Mouse (Mus musculus): ENCODE measurements at regions not wholly inside any gene's neighbourhood (a gene's known extent, or its start where the extent isn't known, plus 50 kb on each side); places are given as distances from the start of the nearest gene placed in this dataset.
A peak's percentile ranks its signal among the peaks of the same experiment; 100 is the strongest.

DNA sequence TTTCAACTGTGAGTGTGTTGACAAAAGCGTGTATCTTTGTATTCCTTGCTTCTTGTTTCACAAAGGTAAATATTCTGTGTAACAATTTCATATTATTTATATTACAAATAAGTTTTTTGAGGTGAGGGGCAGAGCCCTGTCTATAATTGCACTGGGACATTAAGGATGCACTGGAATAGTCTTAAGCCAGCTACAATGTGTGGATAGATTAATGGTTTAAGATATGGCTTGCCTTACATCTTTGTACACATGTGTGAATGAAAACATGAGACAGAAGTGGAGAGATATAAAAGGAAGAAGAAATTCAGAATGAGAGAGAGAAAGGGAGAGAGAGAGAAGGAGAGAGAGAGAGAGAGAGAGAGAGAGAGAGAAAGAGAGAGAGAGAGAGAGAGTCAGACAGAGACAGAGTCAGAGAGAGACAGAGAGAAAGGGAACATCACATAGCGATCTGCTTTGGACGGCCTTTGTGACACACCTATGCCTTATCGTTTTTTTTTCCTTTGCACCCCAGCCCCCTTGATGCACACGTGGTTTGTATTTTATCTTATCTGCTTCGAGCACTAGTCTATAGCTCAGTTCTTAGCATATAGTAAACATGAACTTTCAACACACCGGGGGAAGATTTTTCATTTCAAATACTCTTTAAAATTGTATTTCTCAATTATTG is 136.3 kb downstream of the Bmp2 start:
- no peaks in the 10 kb centered on the region for H3K4me1 ChIP-seq (replicated peaks; ENCODE audit: control insufficient read depth, insufficient read depth, low read length)
- 35% methylated on average over 7 of the region's 7 CpGs for WGBS
- H3K27me3 ChIP-seq (replicated peaks; ENCODE audit: control insufficient read depth, insufficient read depth, low read length): no peaks in the 10 kb centered on the region
- no peaks in the 10 kb centered on the region for H3K9me3 ChIP-seq (ENCODE audit: control insufficient read depth)
- H3K4me3 ChIP-seq (ENCODE audit: low read depth, low read length): no peak overlapping the region
- no peak for TF ChIP-seq CTCF (IDR thresholded peaks at IDR 0.05; ENCODE audit: low read depth)
- no peak overlapping the region for H3K27ac ChIP-seq (ENCODE audit: low read depth, low read length)
- H3K9ac ChIP-seq (ENCODE audit: low read depth, low read length): no peak overlapping the region
- H3K4me2 ChIP-seq (replicated peaks; ENCODE audit: low read depth): peak overlapping the region; percentile 30
- ATAC-seq: no peak
- no peaks in the 10 kb centered on the region for H3K36me3 ChIP-seq (ENCODE audit: control insufficient read depth, insufficient read depth)

DNA sequence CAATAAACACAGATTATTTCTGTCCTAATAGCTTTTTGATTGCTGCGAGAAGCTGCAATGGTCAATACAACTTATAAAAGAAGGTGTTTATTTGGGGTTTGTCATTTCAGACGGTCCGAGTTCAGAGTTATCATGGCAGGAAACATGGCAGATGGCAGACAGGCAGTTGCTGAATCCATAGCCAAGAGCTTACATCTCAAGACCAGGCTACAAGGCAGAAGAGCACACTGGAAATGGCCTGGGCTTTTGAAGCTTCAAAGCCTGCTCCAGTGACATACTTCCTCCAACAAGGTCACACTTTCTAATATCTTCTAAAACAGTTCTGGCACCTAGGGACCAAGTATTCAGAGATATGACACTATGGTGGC is 136.8 kb downstream of the Bmp2 start:
- ATAC-seq: no peak
- no peaks in the 10 kb centered on the region for H3K27me3 ChIP-seq (replicated peaks; ENCODE audit: control insufficient read depth, insufficient read depth, low read length)
- TF ChIP-seq CTCF (IDR thresholded peaks at IDR 0.05; ENCODE audit: low read depth): no peak
- H3K9me3 ChIP-seq (ENCODE audit: control insufficient read depth): no peaks in the 10 kb centered on the region
- H3K27ac ChIP-seq (ENCODE audit: low read depth, low read length): no peak overlapping the region
- H3K4me3 ChIP-seq (ENCODE audit: low read depth, low read length): no peak overlapping the region
- no peaks in the 10 kb centered on the region for H3K36me3 ChIP-seq (ENCODE audit: control insufficient read depth, insufficient read depth)
- WGBS: 46% methylated on average over 3 of the region's 3 CpGs
- H3K4me1 ChIP-seq (replicated peaks; ENCODE audit: control insufficient read depth, insufficient read depth, low read length): no peaks in the 10 kb centered on the region
- H3K9ac ChIP-seq (ENCODE audit: low read depth, low read length): no peak overlapping the region
- H3K4me2 ChIP-seq (replicated peaks; ENCODE audit: low read depth): peak overlapping the region; percentile 30

DNA sequence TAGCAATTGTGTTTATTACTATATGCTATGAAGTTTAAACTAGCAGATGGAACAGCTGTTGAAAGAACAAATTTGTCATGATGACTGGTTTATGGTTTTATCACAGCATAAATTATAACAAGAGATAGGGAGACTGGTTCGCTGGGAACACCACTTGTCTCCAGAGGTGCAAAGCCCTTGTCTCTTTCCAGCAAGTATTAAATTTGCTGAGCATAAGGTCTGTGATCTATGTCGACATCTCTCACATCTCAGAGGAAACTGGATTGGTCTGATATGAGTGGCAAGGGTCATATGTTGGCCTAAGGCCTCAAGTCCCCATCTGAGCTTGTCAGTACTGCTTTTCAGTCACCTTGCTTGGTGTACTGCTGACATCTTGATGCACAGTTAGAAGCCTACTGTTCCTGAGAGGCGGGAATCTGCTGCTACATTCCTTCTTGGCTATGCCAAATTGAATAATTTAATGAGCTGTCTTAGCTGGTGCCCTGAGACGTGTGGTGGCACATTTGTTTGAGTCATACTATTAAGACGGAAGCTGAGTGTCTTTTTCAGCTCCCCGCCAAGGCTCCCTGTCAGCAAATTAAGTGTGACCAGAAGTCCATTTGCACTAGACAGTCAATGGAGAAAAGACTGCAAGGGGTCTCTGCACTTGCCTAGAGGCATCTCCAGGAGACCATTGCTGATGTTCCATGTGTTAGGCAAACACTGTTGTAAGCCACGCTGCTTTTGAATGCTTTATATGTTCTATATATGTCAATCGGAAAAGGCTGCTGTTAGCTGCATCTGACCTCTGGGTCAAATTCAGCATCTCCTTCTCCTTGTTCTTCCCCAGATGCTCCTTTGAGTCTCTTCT is 157.0 kb downstream of the Bmp2 start:
- no peaks in the 10 kb centered on the region for H3K36me3 ChIP-seq (ENCODE audit: control insufficient read depth, insufficient read depth)
- no peaks in the 10 kb centered on the region for H3K9me3 ChIP-seq (ENCODE audit: control insufficient read depth)
- no peak for TF ChIP-seq CTCF (IDR thresholded peaks at IDR 0.05; ENCODE audit: low read depth)
- ATAC-seq: 0 out of 2 replicates have a peak, but pooled peaks have one; percentile 16
- no peaks in the 10 kb centered on the region for H3K27me3 ChIP-seq (replicated peaks; ENCODE audit: control insufficient read depth, insufficient read depth, low read length)
- no peak overlapping the region for H3K4me3 ChIP-seq (ENCODE audit: low read depth, low read length)
- H3K4me1 ChIP-seq (replicated peaks; ENCODE audit: control insufficient read depth, insufficient read depth, low read length): no peaks in the 10 kb centered on the region
- H3K4me2 ChIP-seq (replicated peaks; ENCODE audit: low read depth): no peak overlapping the region
- WGBS: 51% methylated on average over 8 of the region's 8 CpGs
- H3K27ac ChIP-seq (ENCODE audit: low read depth, low read length): no peak overlapping the region
- H3K9ac ChIP-seq (ENCODE audit: low read depth, low read length): no peak overlapping the region

DNA sequence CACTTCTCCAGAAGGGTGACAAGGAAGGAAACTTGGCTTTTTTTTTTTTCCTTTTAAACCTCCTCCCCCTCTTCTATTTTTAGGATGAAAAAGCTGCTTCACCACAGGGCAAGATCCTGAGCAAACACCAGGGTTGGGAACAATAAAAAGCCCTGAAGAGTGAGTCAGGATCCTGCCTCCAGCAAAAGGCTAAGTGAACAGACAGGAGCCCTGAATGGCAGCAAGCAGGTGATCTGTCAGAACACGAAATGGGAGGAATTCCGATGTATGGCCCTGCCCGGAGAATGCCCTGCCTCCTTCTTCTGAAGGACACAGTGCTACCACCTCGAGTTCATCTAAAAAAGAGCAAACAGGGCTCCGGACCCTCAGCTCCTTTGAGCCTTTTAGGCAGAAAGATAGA is 164.3 kb downstream of the Bmp2 start:
- Histone ChIP-seq H3K4me2 (replicated peaks; ENCODE audit: low read depth) (no peak overlapping the region), H3K9me3 (ENCODE audit: control insufficient read depth) (no peaks in the 10 kb centered on the region), H3K36me3 (ENCODE audit: control insufficient read depth, insufficient read depth) (no peaks in the 10 kb centered on the region), H3K27me3 (replicated peaks; ENCODE audit: control insufficient read depth, insufficient read depth, low read length) (no peaks in the 10 kb centered on the region), H3K4me3 (ENCODE audit: low read depth, low read length) (no peak overlapping the region), H3K4me1 (replicated peaks; ENCODE audit: control insufficient read depth, insufficient read depth, low read length) (no peaks in the 10 kb centered on the region), H3K9ac (ENCODE audit: low read depth, low read length) (no peak overlapping the region), H3K27ac (ENCODE audit: low read depth, low read length) (no peak overlapping the region)
- ATAC-seq: no peak
- 36% methylated on average over 5 of the region's 5 CpGs for WGBS
- no peak for TF ChIP-seq CTCF (IDR thresholded peaks at IDR 0.05; ENCODE audit: low read depth)

DNA sequence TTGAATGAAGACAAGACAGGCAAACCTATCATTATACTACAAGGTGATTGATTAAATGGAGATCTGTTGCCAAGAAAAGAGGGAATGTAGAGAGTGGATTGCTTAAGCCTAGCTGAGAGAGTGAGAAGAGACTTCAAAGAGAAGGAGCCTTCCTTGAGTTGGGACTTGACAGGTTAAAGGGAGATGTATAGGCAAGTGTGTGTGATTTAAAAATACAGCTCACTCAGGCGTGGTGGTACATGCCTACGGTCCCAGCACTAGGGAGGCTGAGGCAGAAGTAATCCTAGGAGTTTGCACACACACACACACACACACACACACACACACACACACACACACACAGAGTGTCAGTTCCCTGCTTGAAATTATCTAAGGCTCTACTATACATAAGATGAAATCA is 165.1 kb downstream of the Bmp2 start:
- no peaks in the 10 kb centered on the region for H3K27me3 ChIP-seq (replicated peaks; ENCODE audit: control insufficient read depth, insufficient read depth, low read length)
- H3K4me3 ChIP-seq (ENCODE audit: low read depth, low read length): no peak overlapping the region
- no peak for ATAC-seq
- H3K9ac ChIP-seq (ENCODE audit: low read depth, low read length): no peak overlapping the region
- WGBS: 68% methylated on average over 2 of the region's 2 CpGs
- H3K27ac ChIP-seq (ENCODE audit: low read depth, low read length): no peak overlapping the region
- no peaks in the 10 kb centered on the region for H3K36me3 ChIP-seq (ENCODE audit: control insufficient read depth, insufficient read depth)
- TF ChIP-seq CTCF (IDR thresholded peaks at IDR 0.05; ENCODE audit: low read depth): no peak
- H3K4me2 ChIP-seq (replicated peaks; ENCODE audit: low read depth): no peak overlapping the region
- no peaks in the 10 kb centered on the region for H3K4me1 ChIP-seq (replicated peaks; ENCODE audit: control insufficient read depth, insufficient read depth, low read length)
- H3K9me3 ChIP-seq (ENCODE audit: control insufficient read depth): no peaks in the 10 kb centered on the region

DNA sequence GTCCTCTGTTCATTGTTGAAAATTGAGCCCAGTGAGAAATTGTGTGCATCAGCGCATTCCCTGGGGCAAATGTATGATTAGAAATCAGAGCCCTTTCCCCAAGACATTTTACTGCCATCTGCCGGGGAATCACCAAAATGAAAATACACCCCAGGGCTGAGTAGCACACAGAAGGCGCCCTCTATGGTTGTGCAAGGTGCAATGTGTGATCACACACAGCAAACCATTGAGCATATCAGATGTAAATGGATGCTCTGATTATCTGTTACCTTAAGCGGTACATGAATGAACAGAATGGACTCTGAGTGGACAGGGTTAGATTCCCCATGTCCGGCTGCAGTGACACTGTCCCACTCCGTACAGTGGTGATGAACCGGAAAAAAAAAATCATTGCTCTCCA is 172.4 kb downstream of the Bmp2 start:
- WGBS: 70% methylated on average over 7 of the region's 7 CpGs

More for the DNA sequence above, 172.4 kb downstream of the Bmp2 start:
- TF ChIP-seq CTCF (IDR thresholded peaks at IDR 0.05; ENCODE audit: low read depth): peak; percentile 70
- H3K9me3 ChIP-seq (ENCODE audit: control insufficient read depth): no peaks in the 10 kb centered on the region
- H3K4me1 ChIP-seq (replicated peaks; ENCODE audit: control insufficient read depth, insufficient read depth, low read length): no peaks in the 10 kb centered on the region
- no peak overlapping the region for H3K9ac ChIP-seq (ENCODE audit: low read depth, low read length)
- H3K36me3 ChIP-seq (ENCODE audit: control insufficient read depth, insufficient read depth): no peaks in the 10 kb centered on the region
- H3K4me3 ChIP-seq (ENCODE audit: low read depth, low read length): no peak overlapping the region
- ATAC-seq: no peak; the same call in 1 of the 2 replicates
- no peak overlapping the region for H3K4me2 ChIP-seq (replicated peaks; ENCODE audit: low read depth)
- H3K27me3 ChIP-seq (replicated peaks; ENCODE audit: control insufficient read depth, insufficient read depth, low read length): no peaks in the 10 kb centered on the region
- H3K27ac ChIP-seq (ENCODE audit: low read depth, low read length): no peak overlapping the region

Measured in intestine, postnatal 0 days (tissue).